Comparison of ENCODE assay signal across 8 mouse cellular contexts in genomic region chr11:93954738-93955255, GRCm38 (mm10). TPM values are rescaled to one million over a fixed set of nuclear protein-coding genes. Genes with fewer than 3 reads are reported as not detected.
DNase-seq lines count a peak whose midpoint lies in the region; ATAC-seq lines count a peak whose summit lies in the region.

No protein-coding gene starts in this region.

- H3K4me3 ChIP-seq in lung, embryonic 15.5 days: peak overlapping the region; percentile 74
- H3K4me3 ChIP-seq in embryonic facial prominence, embryonic 12.5 days: peak overlapping the region; percentile 71
- H3K4me3 ChIP-seq in intestine, embryonic 14.5 days (ENCODE audit: low read depth, low read length): peak overlapping the region; percentile 61
- H3K4me3 ChIP-seq in neural tube, embryonic 12.5 days: peak overlapping the region; percentile 64

- H3K9ac ChIP-seq in lung, embryonic 15.5 days: peak overlapping the region; percentile 61
- peak overlapping the region; percentile 72 for H3K9ac ChIP-seq in embryonic facial prominence, embryonic 12.5 days
- peak overlapping the region; percentile 72 for H3K9ac ChIP-seq in intestine, embryonic 14.5 days (ENCODE audit: low read length)
- H3K9ac ChIP-seq in neural tube, embryonic 12.5 days: peak overlapping the region; percentile 64

- H3K27ac ChIP-seq in lung, embryonic 15.5 days: peak overlapping the region; percentile 92
- H3K27ac ChIP-seq in embryonic facial prominence, embryonic 12.5 days: peak overlapping the region; percentile 91
- H3K27ac ChIP-seq in intestine, embryonic 14.5 days (ENCODE audit: low read depth): peak overlapping the region; percentile 90
- no peak overlapping the region; the same call in 1 of the 2 replicates for H3K27ac ChIP-seq in neural tube, embryonic 12.5 days

- peaks cover 45% of the 10 kb centered on the region for H3K36me3 ChIP-seq in lung, embryonic 15.5 days
- H3K36me3 ChIP-seq in embryonic facial prominence, embryonic 12.5 days: peaks cover 59% of the 10 kb centered on the region
- peaks cover 64% of the 10 kb centered on the region for H3K36me3 ChIP-seq in intestine, embryonic 14.5 days (ENCODE audit: control insufficient read depth, insufficient read depth, low read length)
- peaks cover 55% of the 10 kb centered on the region for H3K36me3 ChIP-seq in neural tube, embryonic 12.5 days

- WGBS in lung, embryonic 15.5 days: 39% methylated on average over 13 of the region's 13 CpGs
- WGBS in embryonic facial prominence, embryonic 12.5 days: 45% methylated on average over 13 of the region's 13 CpGs
- 43% methylated on average over 13 of the region's 13 CpGs for WGBS in intestine, embryonic 14.5 days
- 45% methylated on average over 13 of the region's 13 CpGs for WGBS in neural tube, embryonic 12.5 days

- 0 out of 2 replicates have a peak, but pooled peaks have one; percentile 11 for ATAC-seq in lung, embryonic 15.5 days (ENCODE audit: borderline replicate concordance, extremely low read depth, low FRiP score, low TSS enrichment)
- no peak for ATAC-seq in embryonic facial prominence, embryonic 12.5 days (ENCODE audit: insufficient number of reproducible peaks, insufficient read depth, low FRiP score, low TSS enrichment)
- peak; percentile 7; the same call in 1 of the 2 replicates for ATAC-seq in intestine, embryonic 14.5 days (replicated peaks; ENCODE audit: low FRiP score, low TSS enrichment, low read depth)
- ATAC-seq in neural tube, embryonic 12.5 days (ENCODE audit: low FRiP score, low read depth): no peak; the same call in 1 of the 2 replicates

- no peaks in the 10 kb centered on the region for H3K9me3 ChIP-seq in lung, embryonic 15.5 days
- H3K9me3 ChIP-seq in embryonic facial prominence, embryonic 12.5 days: no peaks in the 10 kb centered on the region
- H3K9me3 ChIP-seq in intestine, embryonic 14.5 days (ENCODE audit: control insufficient read depth, low read length): no peaks in the 10 kb centered on the region
- H3K9me3 ChIP-seq in neural tube, embryonic 12.5 days: no peaks in the 10 kb centered on the region

- H3K4me1 ChIP-seq in lung, embryonic 15.5 days: peaks cover 24% of the 10 kb centered on the region
- H3K4me1 ChIP-seq in embryonic facial prominence, embryonic 12.5 days: peaks cover 32% of the 10 kb centered on the region
- H3K4me1 ChIP-seq in intestine, embryonic 14.5 days (replicated peaks; ENCODE audit: control insufficient read depth, insufficient read depth, low read length): peaks cover 21% of the 10 kb centered on the region
- H3K4me1 ChIP-seq in neural tube, embryonic 12.5 days: peaks cover 28% of the 10 kb centered on the region

- no peaks in the 10 kb centered on the region for H3K27me3 ChIP-seq in lung, embryonic 15.5 days
- no peaks in the 10 kb centered on the region for H3K27me3 ChIP-seq in embryonic facial prominence, embryonic 12.5 days
- H3K27me3 ChIP-seq in intestine, embryonic 14.5 days (replicated peaks; ENCODE audit: control insufficient read depth, insufficient read depth, low read length): no peaks in the 10 kb centered on the region
- H3K27me3 ChIP-seq in neural tube, embryonic 12.5 days (replicated peaks): no peaks in the 10 kb centered on the region

- H3K4me2 ChIP-seq in lung, embryonic 15.5 days: peak overlapping the region; percentile 89
- H3K4me2 ChIP-seq in embryonic facial prominence, embryonic 12.5 days (replicated peaks): peak overlapping the region; percentile 85
- H3K4me2 ChIP-seq in intestine, embryonic 14.5 days (ENCODE audit: low read length): peak overlapping the region; percentile 78
- peak overlapping the region; percentile 84 for H3K4me2 ChIP-seq in neural tube, embryonic 12.5 days (replicated peaks)

- no peak for DNase-seq in lung, adult 18-20 months
- peak; percentile 79 for DNase-seq in intestine, embryonic 14.5 days (ENCODE audit: low spot score)
- no peak for DNase-seq in thymus, postnatal 36 days
- DNase-seq in frontal cortex, adult 2 months (ENCODE audit: extremely low spot score in 1 of 2, low spot score in 1 of 2): no peak
- DNase-seq in spleen, adult 18-20 months: no peak

RNA-seq across cellular contexts. Expression of gene Nme2, which starts 1.3 kb away (rescaled TPM):
- polyA plus RNA-seq in lung, embryonic 15.5 days (2015; fragmentation: Nextera tagmentation; extraction: Ambion mirVana): 258 and 287 TPM in 2 replicates
- 222 and 223 TPM in 2 replicates for polyA plus RNA-seq in embryonic facial prominence, embryonic 12.5 days (2016; fragmentation: Nextera tagmentation; extraction: Ambion mirVana)
- polyA plus RNA-seq in intestine, embryonic 14.5 days (2014; fragmentation: Nextera tagmentation; extraction: Ambion mirVana): 270 and 272 TPM in 2 replicates
- 87.0 and 110 TPM in 2 replicates for polyA plus RNA-seq in neural tube, embryonic 12.5 days (2016; fragmentation: Nextera tagmentation; extraction: Ambion mirVana)
- polyA plus RNA-seq in frontal cortex, adult 2 months (2012; rRNA removed): 99.0 and 106 TPM in 2 replicates

RNA-seq across cellular contexts. Expression of gene Gm20390, which starts 13.3 kb away (rescaled TPM):
- polyA plus RNA-seq in lung, embryonic 15.5 days (2015; fragmentation: Nextera tagmentation; extraction: Ambion mirVana): 379 and 404 TPM in 2 replicates
- polyA plus RNA-seq in embryonic facial prominence, embryonic 12.5 days (2016; fragmentation: Nextera tagmentation; extraction: Ambion mirVana): 399 and 428 TPM in 2 replicates
- polyA plus RNA-seq in intestine, embryonic 14.5 days (2014; fragmentation: Nextera tagmentation; extraction: Ambion mirVana): 465 and 494 TPM in 2 replicates
- 346 and 367 TPM in 2 replicates for polyA plus RNA-seq in neural tube, embryonic 12.5 days (2016; fragmentation: Nextera tagmentation; extraction: Ambion mirVana)
- 71.9 and 76.2 TPM in 2 replicates for polyA plus RNA-seq in frontal cortex, adult 2 months (2012; rRNA removed)

RNA-seq across cellular contexts. Expression of gene Nme1, which starts 13.5 kb away (rescaled TPM):
- polyA plus RNA-seq in lung, embryonic 15.5 days (2015; fragmentation: Nextera tagmentation; extraction: Ambion mirVana): 123 and 129 TPM in 2 replicates
- 155 and 162 TPM in 2 replicates for polyA plus RNA-seq in embryonic facial prominence, embryonic 12.5 days (2016; fragmentation: Nextera tagmentation; extraction: Ambion mirVana)
- polyA plus RNA-seq in intestine, embryonic 14.5 days (2014; fragmentation: Nextera tagmentation; extraction: Ambion mirVana): 194 and 208 TPM in 2 replicates
- 269 and 277 TPM in 2 replicates for polyA plus RNA-seq in neural tube, embryonic 12.5 days (2016; fragmentation: Nextera tagmentation; extraction: Ambion mirVana)
- 282 and 284 TPM in 2 replicates for polyA plus RNA-seq in frontal cortex, adult 2 months (2012; rRNA removed)

RNA-seq across cellular contexts. Expression of gene Spag9, which starts 41.1 kb away (rescaled TPM):
- polyA plus RNA-seq in lung, embryonic 15.5 days (2015; fragmentation: Nextera tagmentation; extraction: Ambion mirVana): 37.1 and 39.4 TPM in 2 replicates
- polyA plus RNA-seq in embryonic facial prominence, embryonic 12.5 days (2016; fragmentation: Nextera tagmentation; extraction: Ambion mirVana): 56.5 and 57.3 TPM in 2 replicates
- polyA plus RNA-seq in intestine, embryonic 14.5 days (2014; fragmentation: Nextera tagmentation; extraction: Ambion mirVana): 50.0 and 50.9 TPM in 2 replicates
- 96.2 and 100 TPM in 2 replicates for polyA plus RNA-seq in neural tube, embryonic 12.5 days (2016; fragmentation: Nextera tagmentation; extraction: Ambion mirVana)
- polyA plus RNA-seq in frontal cortex, adult 2 months (2012; rRNA removed): 127 and 139 TPM in 2 replicates

Comparison
In these comparisons a context has a peak if more than half of its experiments do, and no peak if none do; other contexts are left out.
1. ATAC-seq: peak in lung, embryonic 15.5 days (single experiment) and intestine, embryonic 14.5 days (single experiment); none in embryonic facial prominence, embryonic 12.5 days (single experiment) and neural tube, embryonic 12.5 days (single experiment).
2. Peak in every context shown above with its lines, with median percentiles within 50 percentile points of each other: H3K4me2 ChIP-seq, H3K4me3 ChIP-seq and H3K9ac ChIP-seq.